In the genomic region with DNA sequence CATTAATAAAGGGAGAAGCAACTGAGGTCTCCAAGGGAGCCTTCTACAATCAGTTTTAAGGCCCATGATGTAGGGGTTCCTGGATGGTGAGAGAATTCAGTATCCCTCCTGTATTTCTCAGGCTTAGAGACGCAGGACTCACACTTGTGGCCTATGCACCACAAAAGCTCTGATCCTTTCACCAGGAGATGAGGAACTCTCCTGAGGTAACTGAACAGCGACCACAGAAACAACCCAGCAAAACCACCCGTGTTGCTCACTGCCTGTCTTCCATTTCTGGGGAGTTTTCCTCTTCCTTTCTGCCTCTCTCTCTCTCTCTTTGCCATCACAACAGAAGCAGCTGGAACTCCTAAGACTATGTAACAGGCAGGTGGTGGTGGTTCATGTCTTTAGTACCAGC, we compare ENCODE assay signal across 17 mouse cellular contexts.
"Had no signal": no experiment of that assay in that cellular context is flagged by ENCODE, and none has a peak within 500 bp of the region (broad histone marks: within the 10 kb centered on the region; RNA-seq: fewer than 3 reads in every experiment).

No protein-coding gene starts in this region.

- ATAC-seq: hindbrain, postnatal 0 days; liver, embryonic 12.5 days had no signal

- DNase-seq: gastrocnemius, adult 2 months; gastrocnemius, postnatal 10 days; gastrocnemius, postnatal 25 days; heart, adult 11 months; heart, adult 2 months; heart, postnatal 14 days; heart, postnatal 36 days; kidney, adult 11 months; kidney, adult 2 months; kidney, adult 9 months; kidney, postnatal 14 days; kidney, postnatal 36 days; layer of hippocampus, adult 9-11 months; layer of hippocampus, postnatal 36 days; left cerebral cortex, postnatal 4 days had no signal
